Mouse (Mus musculus) heart, embryonic 12.5 days (tissue): ENCODE data around the gene Tmc5. TPM values are rescaled to one million over a fixed set of nuclear protein-coding genes. Genes with fewer than 3 reads are reported as not detected.

Source experiments
- ATAC-seq: fragments of 200-750 bp; cut with Nextera tagmentation; 2 replicates; pipeline ENCODE4 v1.8.0; 2017; ENCODE audit warnings: moderate TSS enrichment, moderate library complexity; ENCODE audit not compliant: insufficient number of reproducible peaks, low FRiP score
- H3K27ac ChIP-seq: fragments of 300-500 bp; sonication (generic); 2 replicates; pipeline ENCODE4 v1.5.1; 2016; ENCODE audit warnings: mild to moderate bottlenecking, moderate library complexity; ENCODE audit not compliant: poor library complexity, severe bottlenecking
- H3K27me3 ChIP-seq: fragments of 300-500 bp; sonication (generic); replicated peaks from 2 replicates; pipeline ENCODE4 v1.6.1; 2016; ENCODE audit warnings: mild to moderate bottlenecking, moderate library complexity
- H3K36me3 ChIP-seq: fragments of 300-500 bp; sonication (generic); 2 replicates; pipeline ENCODE4 v1.6.1; 2016; ENCODE audit warnings: mild to moderate bottlenecking, moderate library complexity
- H3K4me1 ChIP-seq: fragments of 300-500 bp; sonication (generic); replicated peaks from 2 replicates; pipeline ENCODE4 v1.6.1; 2016; ENCODE audit warnings: mild to moderate bottlenecking
- H3K4me2 ChIP-seq: fragments of 300-500 bp; sonication (generic); 2 replicates; pipeline ENCODE4 v1.6.1; 2016; ENCODE audit warnings: mild to moderate bottlenecking, moderate library complexity
- H3K4me3 ChIP-seq: fragments of 300-500 bp; sonication (generic); 2 replicates; pipeline ENCODE4 v1.5.1; 2016; ENCODE audit warnings: mild to moderate bottlenecking
- H3K9ac ChIP-seq: fragments of 300-500 bp; sonication (generic); 2 replicates; pipeline ENCODE4 v1.6.1; 2016; ENCODE audit warnings: mild to moderate bottlenecking, moderate library complexity
- H3K9me3 ChIP-seq: fragments of 300-500 bp; sonication (generic); replicated peaks from 2 replicates; pipeline ENCODE4 v1.6.1; 2016; ENCODE audit warnings: mild to moderate bottlenecking, moderate library complexity
- WGBS: fragments of 180-500 bp; shearing (Covaris S2); methylation state at CpG from one replicate; pipeline ENCODE4 v1.1.7; 2016; 5-methylcytosine and 5-hydroxymethylcytosine counted together
- polyA plus RNA-seq: library from polyadenylated mRNA; unstranded; fragments of >200 nt; fragmentation: Nextera tagmentation; extraction: Ambion mirVana; gene quantifications from 2 replicates; pipeline ENCODE4 v1.2.1, GENCODE M21; 2016

Gene Tmc5
- polyA plus RNA-seq, 1 experiment from 2014 or later, result 0.22 TPM

- WGBS, result 93% methylated on average over 6 of the region's 6 CpGs
- no peaks in the 10 kb centered on the region for H3K27me3 ChIP-seq
- H3K4me1 ChIP-seq, result no peaks in the 10 kb centered on the region
- no peak overlapping the region for H3K4me2 ChIP-seq
- H3K9me3 ChIP-seq, result no peaks in the 10 kb centered on the region
- H3K4me3 ChIP-seq, result no peak overlapping the region
- ATAC-seq, result no peak
- no peak overlapping the region for H3K27ac ChIP-seq
- H3K36me3 ChIP-seq, result peaks cover 62% of the 10 kb centered on the region
- H3K9ac ChIP-seq, result no peak overlapping the region
Observed at GRCm38 (mm10) chr7:118696146-118696545, 99.0 kb downstream of the Tmc5 start.

GRCm38 (mm10) chr7:118697168-118697567 is 100.1 kb downstream of the Tmc5 start:
- H3K4me3 ChIP-seq, result no peak overlapping the region
- no peak overlapping the region for H3K9ac ChIP-seq
- no peaks in the 10 kb centered on the region for H3K4me1 ChIP-seq
- H3K27me3 ChIP-seq, result no peaks in the 10 kb centered on the region
- ATAC-seq, result no peak
- 69% methylated on average over 4 of the region's 4 CpGs for WGBS
- H3K27ac ChIP-seq, result no peak overlapping the region
- H3K9me3 ChIP-seq, result no peaks in the 10 kb centered on the region
- no peak overlapping the region for H3K4me2 ChIP-seq
- H3K36me3 ChIP-seq, result peaks cover 52% of the 10 kb centered on the region

- WGBS, result 93% methylated on average over 9 of the region's 9 CpGs
- peaks cover 50% of the 10 kb centered on the region for H3K36me3 ChIP-seq
- no peak for ATAC-seq
Observed at GRCm38 (mm10) chr7:118698882-118699281, 101.8 kb downstream of the Tmc5 start.

GRCm38 (mm10) chr7:118703144-118703561 is 106.1 kb downstream of the Tmc5 start:
- no peak overlapping the region for H3K9ac ChIP-seq
- no peak overlapping the region for H3K4me3 ChIP-seq
- WGBS, result 85% methylated on average over 15 of the region's 15 CpGs
- H3K27me3 ChIP-seq, result no peaks in the 10 kb centered on the region
- peaks cover 25% of the 10 kb centered on the region for H3K4me1 ChIP-seq
- H3K36me3 ChIP-seq, result peaks cover 14% of the 10 kb centered on the region
- no peaks in the 10 kb centered on the region for H3K9me3 ChIP-seq
- H3K27ac ChIP-seq, result no peak overlapping the region
- no peak for ATAC-seq
- no peak overlapping the region for H3K4me2 ChIP-seq

More at GRCm38 (mm10) chr7:118698882-118699281, 101.8 kb downstream of the Tmc5 start:
- H3K9me3 ChIP-seq, result no peaks in the 10 kb centered on the region
- H3K27ac ChIP-seq, result no peak overlapping the region
- H3K9ac ChIP-seq, result no peak overlapping the region
- peaks cover 7% of the 10 kb centered on the region for H3K4me1 ChIP-seq
- no peaks in the 10 kb centered on the region for H3K27me3 ChIP-seq
- H3K4me2 ChIP-seq, result no peak overlapping the region
- no peak overlapping the region for H3K4me3 ChIP-seq

GRCm38 (mm10) chr7:118704001-118704850 is 107.1 kb downstream of the Tmc5 start:
- Histone ChIP-seq H3K4me3 (peak overlapping the region; percentile 86), H3K9me3 (no peaks in the 10 kb centered on the region), H3K27ac (no peak overlapping the region), H3K9ac (no peak overlapping the region), H3K4me2 (peak overlapping the region; percentile 95), H3K36me3 (peaks cover 5% of the 10 kb centered on the region; the same call in 1 of the 2 replicates), H3K4me1 (peaks cover 25% of the 10 kb centered on the region), H3K27me3 (no peaks in the 10 kb centered on the region)
- ATAC-seq, result no peak
- WGBS, result 72% methylated on average over 9 of the region's 9 CpGs

GRCm38 (mm10) chr7:118705101-118705961 is 108.2 kb downstream of the Tmc5 start, which contains the start of gene Gde1:
Gde1 (minus strand) TSS chr7:118705778.
- Histone ChIP-seq H3K9ac (peak within 1 kb of the TSS; percentile 87), H3K4me2 (peak within 1 kb of the TSS; percentile 95), H3K27ac (peak within 1 kb of the TSS; percentile 75), H3K4me3 (peak within 1 kb of the TSS; percentile 86), H3K9me3 (no peaks in the 10 kb centered on the region), H3K4me1 (peaks cover 25% of the 10 kb centered on the region), H3K27me3 (no peaks in the 10 kb centered on the region), H3K36me3 (peaks cover 5% of the 10 kb centered on the region; the same call in 1 of the 2 replicates)
- ATAC-seq, result peak; percentile 92
- WGBS, result under 1% methylated on average over 66 of the region's 66 CpGs

- H3K9ac ChIP-seq, result 0 out of 2 replicates have a peak overlapping the region, but pooled peaks have one; percentile 87
- H3K27me3 ChIP-seq, result no peaks in the 10 kb centered on the region
- H3K9me3 ChIP-seq, result no peaks in the 10 kb centered on the region
- ATAC-seq, result no peak
- H3K4me1 ChIP-seq, result peaks cover 25% of the 10 kb centered on the region
- H3K4me3 ChIP-seq, result peak overlapping the region; percentile 86
- peak overlapping the region; percentile 95 for H3K4me2 ChIP-seq
- peak overlapping the region; percentile 75; the same call in 1 of the 2 replicates for H3K27ac ChIP-seq
- WGBS, result 55% methylated on average over 6 of the region's 6 CpGs
- peaks cover 5% of the 10 kb centered on the region; the same call in 1 of the 2 replicates for H3K36me3 ChIP-seq
Observed at GRCm38 (mm10) chr7:118706051-118706450, 109.0 kb downstream of the Tmc5 start.

- 88% methylated on average over 5 of the region's 5 CpGs for WGBS
- Histone ChIP-seq H3K9me3 (no peaks in the 10 kb centered on the region), H3K4me1 (peaks cover 25% of the 10 kb centered on the region), H3K27me3 (no peaks in the 10 kb centered on the region), H3K4me3 (no peak overlapping the region), H3K4me2 (no peak overlapping the region), H3K36me3 (peaks cover 5% of the 10 kb centered on the region; the same call in 1 of the 2 replicates), H3K27ac (no peak overlapping the region), H3K9ac (no peak overlapping the region)
- no peak for ATAC-seq
Observed at GRCm38 (mm10) chr7:118706488-118706887, 109.4 kb downstream of the Tmc5 start.

GRCm38 (mm10) chr7:118707216-118707615 is 110.1 kb downstream of the Tmc5 start:
- Histone ChIP-seq H3K4me2 (no peak overlapping the region), H3K9me3 (no peaks in the 10 kb centered on the region), H3K36me3 (peaks cover 5% of the 10 kb centered on the region; the same call in 1 of the 2 replicates), H3K9ac (no peak overlapping the region), H3K4me1 (peaks cover 25% of the 10 kb centered on the region), H3K4me3 (no peak overlapping the region), H3K27ac (no peak overlapping the region), H3K27me3 (no peaks in the 10 kb centered on the region)
- no peak for ATAC-seq
- 55% methylated on average over 2 of the region's 2 CpGs for WGBS

GRCm38 (mm10) chr7:118708002-118708401 is 110.9 kb downstream of the Tmc5 start:
- 58% methylated on average over 4 of the region's 4 CpGs for WGBS
- no peak overlapping the region for H3K27ac ChIP-seq
- H3K9me3 ChIP-seq, result no peaks in the 10 kb centered on the region
- H3K4me3 ChIP-seq, result no peak overlapping the region
- H3K4me2 ChIP-seq, result no peak overlapping the region
- H3K9ac ChIP-seq, result no peak overlapping the region
- H3K4me1 ChIP-seq, result peaks cover 27% of the 10 kb centered on the region
- H3K27me3 ChIP-seq, result no peaks in the 10 kb centered on the region
- no peak for ATAC-seq
- H3K36me3 ChIP-seq, result no peaks in the 10 kb centered on the region

- no peak overlapping the region for H3K4me3 ChIP-seq
- ATAC-seq, result no peak
- H3K4me2 ChIP-seq, result no peak overlapping the region
- H3K4me1 ChIP-seq, result peaks cover 13% of the 10 kb centered on the region
- H3K27ac ChIP-seq, result no peak overlapping the region
- no peak overlapping the region for H3K9ac ChIP-seq
- no peaks in the 10 kb centered on the region for H3K27me3 ChIP-seq
- H3K9me3 ChIP-seq, result no peaks in the 10 kb centered on the region
- 70% methylated on average over 5 of the region's 5 CpGs for WGBS
- peaks cover 5% of the 10 kb centered on the region; the same call in 1 of the 2 replicates for H3K36me3 ChIP-seq
Observed at GRCm38 (mm10) chr7:118710776-118711175, 113.7 kb downstream of the Tmc5 start.
